Mouse (Mus musculus): ENCODE results near the gene Tmed1. TPM values are rescaled to one million over a fixed set of nuclear protein-coding genes. Genes with fewer than 3 reads are reported as not detected.
A peak's percentile ranks its signal among the peaks of the same experiment; 100 is the strongest.

Tmed1 gene
- 14.8 and 16.3 TPM in 2 replicates for polyA plus RNA-seq (2012; rRNA removed)
- 24.8 and 26.4 TPM in 2 replicates for polyA plus RNA-seq (2014; fragmentation: Nextera tagmentation; extraction: Ambion mirVana)

- peak within 1 kb of the TSS; percentile 87 for H3K4me2 ChIP-seq (ENCODE audit: low read depth)
- H3K9me3 ChIP-seq (ENCODE audit: control insufficient read depth, low read length): no peaks in the 10 kb centered on the region
- DNase-seq (ENCODE audit: low read depth in 3 of 3, low spot score in 3 of 3) (peak; percentile 89 to 92 (median 90)), ATAC-seq (ENCODE audit: insufficient read depth) (peak; percentile 93)
- H3K9ac ChIP-seq (replicated peaks): peak within 1 kb of the TSS; percentile 66
- H3K36me3 ChIP-seq (replicated peaks; ENCODE audit: control insufficient read depth, insufficient read depth, low read depth): peaks cover 22% of the 10 kb centered on the region
- peak within 1 kb of the TSS; percentile 61 to 94 for H3K4me3 ChIP-seq (ENCODE audit: insufficient read depth in 1 of 2, low read depth in 2 of 2, low read length in 2 of 2)
- peaks cover 7 to 22% of the 10 kb centered on the region in 2 experiments for H3K4me1 ChIP-seq (replicated peaks; ENCODE audit: control insufficient read depth in 2 of 2, insufficient read depth in 2 of 2, low read length in 1 of 2)
- WGBS (ENCODE audit: insufficient replicate concordance): under 1% methylated on average over 44 of the region's 44 CpGs
- TF ChIP-seq CTCF (IDR thresholded peaks at IDR 0.05; ENCODE audit: low read depth): 0 out of 2 replicates have a peak, but pooled peaks have one; percentile 5
- peak; percentile 67 for TF ChIP-seq EP300 (IDR thresholded peaks at IDR 0.05; ENCODE audit: low read depth)
- H3K27me3 ChIP-seq (ENCODE audit: control insufficient read depth, insufficient read depth, low read length): no peaks in the 10 kb centered on the region
- H3K27ac ChIP-seq: peak within 1 kb of the TSS; percentile 83
Measured at GRCm38 (mm10) chr9:21509772-21510688, at the start of gene Tmed1. TSS of gene Tmed1 (minus strand) at chr9:21510252.

- ATAC-seq (ENCODE audit: insufficient read depth) (no peak), DNase-seq (ENCODE audit: low read depth in 3 of 3, low spot score in 3 of 3) (no peak)
- Histone ChIP-seq H3K27me3 (ENCODE audit: control insufficient read depth, insufficient read depth, low read length) (no peaks in the 10 kb centered on the region), H3K36me3 (replicated peaks; ENCODE audit: control insufficient read depth, insufficient read depth, low read depth) (peaks cover 2% of the 10 kb centered on the region; the same call in 1 of the 2 replicates), H3K4me3 (ENCODE audit: insufficient read depth in 1 of 2, low read depth in 2 of 2, low read length in 2 of 2) (peak overlapping the region in 1 of 2 experiments; percentile 37; a peak in 1 of 4 replicates), H3K9ac (replicated peaks) (peak overlapping the region; percentile 64), H3K9me3 (ENCODE audit: control insufficient read depth, low read length) (no peaks in the 10 kb centered on the region), H3K27ac (peak overlapping the region; percentile 78), H3K4me2 (ENCODE audit: low read depth) (peak overlapping the region; percentile 82), H3K4me1 (replicated peaks; ENCODE audit: control insufficient read depth in 2 of 2, insufficient read depth in 2 of 2, low read length in 1 of 2) (peaks cover 47 to 50% of the 10 kb centered on the region in 2 experiments)
- WGBS (ENCODE audit: insufficient replicate concordance): 80% methylated on average over 3 of the region's 3 CpGs
- TF ChIP-seq EP300 (IDR thresholded peaks at IDR 0.05; ENCODE audit: low read depth) (no peak), CTCF (IDR thresholded peaks at IDR 0.05; ENCODE audit: low read depth) (no peak)
Measured at GRCm38 (mm10) chr9:21559151-21559550, 49.1 kb upstream of the Tmed1 start.

- H3K27me3 ChIP-seq (ENCODE audit: control insufficient read depth, insufficient read depth, low read length): no peaks in the 10 kb centered on the region
- peak overlapping the region; percentile 78 for H3K27ac ChIP-seq
- peaks cover 2% of the 10 kb centered on the region; the same call in 1 of the 2 replicates for H3K36me3 ChIP-seq (replicated peaks; ENCODE audit: control insufficient read depth, insufficient read depth, low read depth)
- H3K9ac ChIP-seq (replicated peaks): peak overlapping the region; percentile 64
- TF ChIP-seq EP300 (IDR thresholded peaks at IDR 0.05; ENCODE audit: low read depth) (peak; percentile 96), CTCF (IDR thresholded peaks at IDR 0.05; ENCODE audit: low read depth) (no peak; the same call in 1 of the 2 replicates)
- ATAC-seq (ENCODE audit: insufficient read depth) (peak; percentile 99), DNase-seq (ENCODE audit: low read depth in 3 of 3, low spot score in 3 of 3) (peak; percentile 89 to 90 (median 90))
- peaks cover 47 to 49% of the 10 kb centered on the region in 2 experiments for H3K4me1 ChIP-seq (replicated peaks; ENCODE audit: control insufficient read depth in 2 of 2, insufficient read depth in 2 of 2, low read length in 1 of 2)
- 15% methylated on average over 4 of the region's 4 CpGs for WGBS (ENCODE audit: insufficient replicate concordance)
- peak overlapping the region; percentile 82 for H3K4me2 ChIP-seq (ENCODE audit: low read depth)
- peak overlapping the region; percentile 34 to 37; a peak in 3 of 4 replicates for H3K4me3 ChIP-seq (ENCODE audit: insufficient read depth in 1 of 2, low read depth in 2 of 2, low read length in 2 of 2)
- no peaks in the 10 kb centered on the region for H3K9me3 ChIP-seq (ENCODE audit: control insufficient read depth, low read length)
Measured at GRCm38 (mm10) chr9:21558366-21558765, 48.3 kb upstream of the Tmed1 start.

- Histone ChIP-seq H3K9me3 (ENCODE audit: control insufficient read depth, low read length) (no peaks in the 10 kb centered on the region), H3K4me1 (replicated peaks; ENCODE audit: control insufficient read depth in 2 of 2, insufficient read depth in 2 of 2, low read length in 1 of 2) (peaks cover 47 to 49% of the 10 kb centered on the region in 2 experiments), H3K9ac (replicated peaks) (peak overlapping the region; percentile 1), H3K4me3 (ENCODE audit: insufficient read depth in 1 of 2, low read depth in 2 of 2, low read length in 2 of 2) (no peak overlapping the region), H3K27ac (peak overlapping the region; percentile 78), H3K27me3 (ENCODE audit: control insufficient read depth, insufficient read depth, low read length) (no peaks in the 10 kb centered on the region), H3K36me3 (replicated peaks; ENCODE audit: control insufficient read depth, insufficient read depth, low read depth) (peaks cover 2% of the 10 kb centered on the region; the same call in 1 of the 2 replicates), H3K4me2 (ENCODE audit: low read depth) (peak overlapping the region; percentile 82)
- no peak for ATAC-seq (ENCODE audit: insufficient read depth)
- 84% methylated on average over 2 of the region's 2 CpGs for WGBS (ENCODE audit: insufficient replicate concordance)
- no peak for DNase-seq (ENCODE audit: low read depth in 3 of 3, low spot score in 3 of 3)
- TF ChIP-seq CTCF (IDR thresholded peaks at IDR 0.05; ENCODE audit: low read depth): no peak
- TF ChIP-seq EP300 (IDR thresholded peaks at IDR 0.05; ENCODE audit: low read depth): no peak
Measured at GRCm38 (mm10) chr9:21557556-21557955, 47.5 kb upstream of the Tmed1 start.

- TF ChIP-seq EP300 (IDR thresholded peaks at IDR 0.05; ENCODE audit: low read depth) (no peak), CTCF (IDR thresholded peaks at IDR 0.05; ENCODE audit: low read depth) (no peak)
- WGBS (ENCODE audit: insufficient replicate concordance): 80% methylated on average over 2 of the region's 2 CpGs
- no peak overlapping the region for H3K4me3 ChIP-seq (ENCODE audit: insufficient read depth in 1 of 2, low read depth in 2 of 2, low read length in 2 of 2)
- H3K9me3 ChIP-seq (ENCODE audit: control insufficient read depth, low read length): no peaks in the 10 kb centered on the region
- H3K27me3 ChIP-seq (ENCODE audit: control insufficient read depth, insufficient read depth, low read length): no peaks in the 10 kb centered on the region
- no peak for DNase-seq (ENCODE audit: low read depth in 3 of 3, low spot score in 3 of 3)
- peak overlapping the region; percentile 78 for H3K27ac ChIP-seq
- H3K4me1 ChIP-seq (replicated peaks; ENCODE audit: control insufficient read depth in 2 of 2, insufficient read depth in 2 of 2, low read length in 1 of 2): peaks cover 47 to 49% of the 10 kb centered on the region in 2 experiments
- no peak for ATAC-seq (ENCODE audit: insufficient read depth)
- peaks cover 2% of the 10 kb centered on the region for H3K36me3 ChIP-seq (replicated peaks; ENCODE audit: control insufficient read depth, insufficient read depth, low read depth)
- H3K9ac ChIP-seq (replicated peaks): peak overlapping the region; percentile 1; the same call in 1 of the 2 replicates
- no peak overlapping the region for H3K4me2 ChIP-seq (ENCODE audit: low read depth)
Measured at GRCm38 (mm10) chr9:21556996-21557395, 46.9 kb upstream of the Tmed1 start.

All from liver, embryonic 14.5 days (tissue).